Mouse (Mus musculus): ENCODE measurements around the gene Ntng2.
A peak's percentile ranks its signal among the peaks of the same experiment; 100 is the strongest.

The Ntng2 gene

DNA sequence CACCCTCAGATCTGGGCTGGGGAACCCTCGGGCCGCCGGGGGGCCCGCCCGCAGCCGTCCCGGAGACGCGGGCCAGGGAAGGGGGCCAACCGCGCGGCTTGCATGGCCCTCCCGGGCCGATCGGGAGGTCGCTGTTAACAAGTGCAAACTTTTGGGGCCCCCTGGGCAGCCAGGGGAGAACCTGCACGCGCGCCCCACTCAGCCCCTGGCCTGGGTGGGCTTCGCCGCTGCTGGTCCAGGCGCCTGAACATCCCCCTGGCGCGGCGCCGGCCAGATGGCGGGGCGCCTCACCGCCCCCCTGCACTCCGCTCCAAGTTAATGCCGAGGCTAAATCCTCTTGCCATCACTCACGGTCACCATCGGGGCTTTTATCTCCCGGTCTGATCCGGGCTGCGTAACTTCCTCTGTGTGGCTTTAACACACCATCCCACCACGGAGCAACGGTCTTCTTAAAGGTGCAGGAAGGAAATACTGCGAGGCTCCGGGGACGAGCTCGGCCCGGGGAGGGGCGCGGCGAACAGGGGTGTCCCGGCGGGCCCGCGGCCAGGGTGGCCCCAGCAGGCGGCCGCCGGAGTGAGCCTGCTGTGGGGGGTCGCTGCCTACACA, at the start of gene Ntng2:
Gene Ntng2 (minus strand): TSS at position 407 of the 606 bp plus-strand sequence.
- peak; percentile 17 to 21 for DNase-seq

DNA sequence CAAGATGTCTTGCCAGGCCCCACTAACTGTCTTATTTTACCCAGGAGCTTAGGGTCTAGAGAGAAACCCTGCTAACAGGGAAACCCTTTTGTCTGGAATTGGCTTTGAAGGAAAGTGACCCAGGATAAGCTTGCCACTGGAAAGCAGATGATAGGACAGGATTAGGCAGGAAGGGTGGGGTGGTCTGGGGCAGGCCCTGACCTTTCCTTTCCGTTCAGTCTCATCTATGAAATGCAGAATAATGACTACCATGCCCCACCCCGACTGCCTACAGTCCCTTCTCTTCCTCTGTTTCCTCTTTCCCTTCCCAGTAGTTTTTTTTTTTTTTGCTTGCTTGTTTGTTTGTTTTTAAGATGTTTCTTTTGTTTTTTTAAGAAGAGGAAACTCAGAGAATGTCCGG, 42.8 kb upstream of the Ntng2 start:
- no peak for DNase-seq

DNA sequence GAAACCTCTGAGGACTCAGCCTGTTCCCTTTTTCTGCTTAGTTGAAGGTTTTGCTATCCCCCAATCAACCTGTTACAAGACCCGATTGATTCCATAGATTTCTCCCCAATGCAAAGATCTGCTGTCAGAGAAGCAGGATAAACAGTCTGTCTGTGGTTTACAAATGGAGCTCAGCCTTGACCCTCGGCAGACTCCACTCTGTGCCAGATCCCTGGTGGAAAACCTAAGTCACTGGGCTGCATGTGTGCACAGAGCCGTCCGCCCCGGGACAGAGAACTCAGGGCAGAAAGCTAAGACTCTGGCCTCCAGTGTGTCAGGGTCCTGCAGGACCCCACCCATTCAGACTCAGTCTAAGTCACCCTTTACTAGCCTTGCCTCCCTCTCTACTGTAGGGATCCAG, 34.8 kb upstream of the Ntng2 start:
- no peak for DNase-seq

DNA sequence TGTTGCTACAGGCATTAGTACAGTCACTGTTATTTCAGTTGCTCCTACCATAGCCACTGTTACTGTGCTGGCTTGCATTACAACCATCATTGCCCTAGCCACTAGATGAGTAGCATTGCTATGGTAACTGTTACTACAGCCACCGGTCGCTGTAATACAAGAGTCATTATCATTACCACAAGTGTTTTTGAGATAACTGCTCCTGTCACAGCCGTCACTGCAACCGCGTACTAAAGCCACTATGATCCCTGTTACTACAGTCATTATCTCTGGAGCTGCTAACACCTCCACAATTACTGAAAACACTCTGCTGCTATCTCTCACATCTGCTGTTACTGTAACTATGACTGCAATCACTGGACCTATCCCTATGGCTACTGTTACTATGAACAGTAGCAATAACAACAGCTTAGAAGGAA, 24.9 kb upstream of the Ntng2 start:
- DNase-seq, result no peak

DNA sequence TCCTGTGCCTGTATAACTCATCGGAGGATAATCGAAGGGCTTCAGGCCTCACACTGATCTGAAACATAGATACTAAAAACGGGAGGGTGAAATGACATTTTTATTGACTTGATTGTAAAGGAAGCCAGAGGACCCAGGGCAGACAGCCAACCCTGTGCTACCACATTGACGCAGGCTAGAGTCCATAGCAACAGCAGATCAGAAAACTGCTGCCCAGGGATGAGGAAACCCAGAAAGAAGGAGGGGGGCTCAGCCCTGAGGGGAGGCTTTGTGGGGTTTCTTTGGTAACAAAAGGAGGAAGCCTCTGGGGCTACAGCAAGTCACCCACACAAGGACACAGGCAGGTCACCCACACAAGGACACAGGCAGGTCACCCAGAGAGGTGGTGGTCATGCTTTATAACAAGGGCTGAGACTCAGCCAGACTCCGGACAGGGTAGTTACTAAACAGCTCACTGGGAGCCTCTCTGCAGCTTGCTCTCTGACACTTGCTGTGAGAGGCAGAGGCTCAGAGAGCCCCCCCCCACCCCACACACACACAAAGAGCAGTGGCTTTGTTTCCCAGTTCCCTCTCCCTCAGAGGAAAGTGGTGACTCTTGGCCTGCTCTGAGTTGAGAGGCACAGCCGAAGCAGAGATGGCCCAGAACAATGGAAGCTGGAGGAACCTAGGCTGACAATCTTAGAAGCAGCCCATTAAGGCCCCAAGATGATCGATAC, 19.2 kb upstream of the Ntng2 start:
- no peak for DNase-seq

DNA sequence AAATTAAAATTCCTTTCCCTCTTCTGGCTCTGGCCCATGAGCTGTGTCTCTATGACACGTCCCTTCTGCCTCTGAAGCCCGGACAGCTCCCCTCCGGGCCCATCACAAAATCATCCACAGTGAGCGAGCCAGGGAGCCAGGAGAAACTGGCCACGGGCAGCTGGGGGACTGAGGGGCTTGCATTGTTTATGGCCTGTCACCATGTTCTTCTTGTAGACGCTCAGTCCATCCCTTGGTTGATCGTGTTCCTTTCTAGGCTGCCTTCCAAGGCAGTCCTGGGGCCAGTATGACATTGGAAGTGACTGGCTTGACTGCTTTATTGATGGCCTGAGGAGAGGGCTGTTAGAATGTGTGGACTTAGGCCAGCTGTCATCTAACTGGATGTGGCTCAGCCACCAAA, 18.3 kb upstream of the Ntng2 start:
- DNase-seq, result no peak

DNA sequence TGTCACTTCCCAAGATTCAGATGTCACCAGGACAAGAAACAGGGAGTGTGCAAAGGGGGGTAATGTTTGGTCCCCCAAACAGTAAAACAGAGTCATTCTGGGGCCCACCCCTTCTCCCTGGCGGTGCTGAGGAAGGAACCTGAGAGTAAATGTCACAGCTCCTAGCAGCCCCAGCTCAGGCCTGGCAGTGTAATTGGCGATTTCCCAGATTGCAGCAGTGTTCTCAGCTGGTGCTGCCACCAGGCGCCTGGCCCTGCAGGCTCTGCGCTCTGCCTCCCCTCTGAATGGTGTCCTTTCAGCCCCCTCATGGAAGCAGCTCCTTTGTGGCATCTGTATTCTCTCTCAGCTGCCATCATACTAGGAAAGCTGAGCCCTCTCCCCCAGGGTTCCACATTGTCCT, 14.0 kb upstream of the Ntng2 start:
- no peak for DNase-seq

DNA sequence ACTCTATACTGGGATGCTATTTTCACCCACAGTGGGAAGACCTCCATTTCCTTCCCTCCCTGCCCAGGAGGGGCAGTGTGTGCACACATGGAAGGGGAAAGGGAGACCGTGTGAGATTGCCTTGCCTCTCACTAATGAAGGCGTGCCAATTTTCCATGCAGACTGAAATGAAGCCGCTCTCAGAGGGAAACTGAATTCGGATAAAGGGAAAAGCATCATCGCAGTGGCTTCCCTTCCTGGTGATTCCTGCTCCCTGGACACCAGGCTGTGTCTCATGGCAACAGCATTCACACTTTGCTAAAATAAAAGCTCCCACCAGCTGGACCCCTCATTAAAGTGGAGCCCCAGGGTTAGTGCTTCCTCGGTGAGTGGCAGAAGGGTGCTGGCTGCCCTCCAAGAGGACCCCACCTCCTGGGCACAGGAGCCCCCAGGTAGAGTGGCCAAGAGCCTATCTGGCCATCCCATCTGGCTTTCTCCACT, 9.7 kb upstream of the Ntng2 start:
- no peak for DNase-seq

DNA sequence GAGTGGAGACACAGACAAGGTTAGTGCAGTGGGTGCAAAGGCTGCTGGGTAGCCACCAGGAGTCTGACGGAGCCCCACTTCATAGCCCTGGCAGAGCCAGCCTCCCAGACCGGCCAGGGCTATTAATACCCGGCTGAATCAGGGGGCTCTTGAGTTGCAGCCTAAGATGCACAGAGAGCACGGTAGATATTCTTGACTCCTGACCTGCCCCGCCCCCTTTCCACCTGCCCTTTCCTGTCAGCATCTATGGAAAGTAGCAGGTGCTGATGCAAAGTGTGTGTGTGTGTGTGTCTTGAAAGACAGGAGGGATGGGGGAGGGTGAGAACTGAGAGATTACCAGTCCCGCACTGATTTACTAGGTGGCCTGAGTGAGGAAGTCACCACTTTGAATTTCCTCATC, 8.3 kb upstream of the Ntng2 start:
- DNase-seq, result no peak

DNA sequence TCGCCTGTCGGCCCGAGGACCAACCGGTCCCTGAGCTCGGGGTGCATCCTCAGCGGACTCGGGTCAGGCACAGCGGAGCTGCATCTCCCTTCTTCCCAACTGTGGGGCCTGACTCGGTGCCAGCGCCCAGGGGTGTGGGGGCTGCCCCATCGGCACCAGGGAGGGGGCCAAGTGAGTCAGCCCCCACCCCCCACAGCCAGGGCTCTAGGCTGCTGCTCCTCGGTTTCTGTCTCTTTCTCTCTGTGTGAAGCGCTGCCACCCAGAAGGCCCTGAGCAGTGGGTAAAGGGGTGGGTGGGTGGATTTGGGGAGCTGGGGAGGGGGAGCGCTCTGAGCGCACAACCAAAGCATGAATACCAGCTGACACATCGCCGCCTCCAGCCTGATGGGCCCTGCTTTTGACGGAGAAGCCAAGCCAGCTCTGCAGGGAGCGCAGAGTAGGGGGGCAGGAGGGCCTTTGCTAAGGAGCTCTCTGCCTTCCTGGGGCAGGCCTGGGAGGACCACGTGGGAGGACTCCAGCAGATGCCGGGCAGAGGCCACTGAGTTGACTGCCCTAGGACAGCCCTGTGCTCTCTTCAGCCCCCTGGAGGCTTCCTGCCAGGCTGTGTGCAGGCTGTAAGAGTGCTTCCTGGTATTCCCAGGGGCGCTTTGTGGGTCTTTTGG, 530 bp upstream of the Ntng2 start:
- peak in 1 of 2 experiments; percentile 24 for DNase-seq

DNA sequence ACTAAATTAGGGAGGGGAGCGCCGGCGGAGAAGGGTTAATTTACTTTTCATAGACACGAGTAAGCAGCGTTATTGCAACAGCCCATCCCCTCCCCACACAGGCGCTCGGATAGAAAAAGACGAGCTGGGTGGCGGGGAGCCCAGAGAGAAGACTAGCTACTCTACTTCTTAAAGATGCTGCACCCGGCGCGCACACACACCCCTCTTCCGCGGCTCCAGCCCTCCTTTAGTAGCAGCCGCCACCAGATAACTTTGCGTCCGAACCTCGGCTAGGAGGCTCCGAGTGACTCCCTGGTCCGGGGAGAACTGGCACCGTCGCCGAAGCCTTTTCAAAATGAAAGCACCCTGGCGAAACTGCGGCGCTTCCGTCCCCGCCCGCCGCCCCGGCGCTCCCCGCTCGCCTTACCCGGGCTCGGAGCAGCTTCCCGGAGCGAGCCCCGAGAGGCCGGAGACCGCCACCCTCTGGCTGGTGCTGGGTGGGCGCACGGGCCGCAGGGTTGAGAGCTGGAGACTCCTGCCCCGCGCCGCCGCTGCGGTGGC, 676 bp downstream of the Ntng2 start:
- DNase-seq, result peak; percentile 43 to 47

DNA sequence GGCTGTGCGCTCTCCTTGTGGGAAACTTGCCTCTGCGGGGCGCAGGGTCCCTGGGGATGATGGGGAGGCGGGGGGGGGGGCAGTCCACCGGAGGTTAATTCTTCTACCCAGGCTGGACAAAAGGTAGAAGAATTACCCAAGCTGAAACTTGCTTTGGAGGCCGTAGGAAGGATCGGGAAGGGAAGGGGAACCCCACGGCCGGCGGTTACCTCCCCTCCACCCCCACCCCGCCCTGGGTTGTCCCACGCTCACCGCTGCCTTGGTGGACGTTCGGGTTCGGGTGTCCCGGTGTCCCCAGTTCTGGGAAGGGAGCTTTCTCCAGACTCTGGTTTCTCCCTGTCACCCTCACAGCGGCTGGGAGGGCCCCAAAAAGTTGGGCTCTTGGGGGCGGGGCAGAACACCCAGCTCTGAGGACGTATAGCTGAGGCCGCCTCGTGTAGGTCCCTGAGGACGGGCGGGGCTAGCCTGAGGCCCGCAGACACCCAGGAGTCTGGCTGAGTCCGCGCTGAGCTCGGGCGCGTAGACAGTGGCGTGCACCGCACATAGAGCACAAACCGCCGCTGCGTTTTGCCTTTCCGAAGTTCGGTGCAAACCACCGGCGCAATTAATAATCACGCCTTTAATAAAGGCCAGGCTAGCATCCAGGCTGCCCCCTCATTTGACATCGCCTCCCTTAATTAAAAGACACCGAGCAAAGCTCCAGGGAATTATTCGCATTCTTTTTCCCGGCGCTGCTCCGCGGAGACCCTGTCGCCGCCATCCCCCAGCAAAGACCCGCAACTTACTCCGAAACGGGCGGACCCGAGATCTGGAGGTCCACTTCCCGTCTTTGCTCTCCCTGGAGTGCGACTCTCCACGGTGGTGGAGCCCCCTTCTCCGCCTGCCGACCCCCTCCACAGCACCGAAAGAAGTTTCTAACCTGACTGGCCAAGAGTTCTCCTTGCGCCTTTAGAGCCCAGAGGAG, 1.4 kb downstream of the Ntng2 start:
- DNase-seq, result peak; percentile 14 to 19

DNA sequence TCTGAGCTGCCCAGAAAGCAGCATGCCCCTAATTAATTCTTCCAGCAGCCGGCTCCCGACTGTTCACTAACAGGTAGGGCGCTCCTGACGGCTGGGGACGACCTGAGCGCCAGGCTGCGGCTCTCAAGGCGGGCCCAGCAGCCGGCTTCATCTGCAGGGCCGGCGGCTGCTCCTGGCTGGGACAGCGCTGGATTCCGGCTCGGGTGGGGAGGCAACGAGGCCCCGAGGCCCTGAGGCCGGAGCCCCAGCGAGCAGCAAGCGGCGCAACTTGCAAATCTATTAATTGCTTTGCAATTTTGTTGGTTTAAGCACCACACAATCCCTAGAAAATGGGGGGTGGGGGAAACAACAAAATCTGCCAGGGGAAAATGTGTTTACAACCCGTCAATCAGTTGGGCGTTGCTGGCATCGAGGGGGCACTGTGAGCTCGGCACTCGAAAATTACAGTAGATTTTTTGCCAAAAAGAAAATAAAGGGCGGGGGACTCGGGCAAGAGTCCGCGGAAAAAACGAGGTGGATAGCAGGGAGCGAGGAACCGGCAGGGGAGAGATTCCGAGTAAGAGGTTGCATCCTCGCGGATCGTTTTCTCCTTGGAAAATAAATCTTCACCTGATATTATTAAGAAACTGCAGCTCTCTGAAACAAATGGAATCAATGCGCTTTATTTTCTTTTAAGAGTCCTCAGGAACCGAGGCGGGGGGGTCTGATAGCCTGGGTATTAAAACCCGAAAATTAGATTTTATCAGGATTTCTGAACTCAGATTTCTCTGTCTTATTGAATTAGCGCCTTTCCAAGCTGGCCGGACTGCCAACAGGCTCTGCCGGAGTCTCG, 2.3 kb downstream of the Ntng2 start:
- DNase-seq, result no peak

DNA sequence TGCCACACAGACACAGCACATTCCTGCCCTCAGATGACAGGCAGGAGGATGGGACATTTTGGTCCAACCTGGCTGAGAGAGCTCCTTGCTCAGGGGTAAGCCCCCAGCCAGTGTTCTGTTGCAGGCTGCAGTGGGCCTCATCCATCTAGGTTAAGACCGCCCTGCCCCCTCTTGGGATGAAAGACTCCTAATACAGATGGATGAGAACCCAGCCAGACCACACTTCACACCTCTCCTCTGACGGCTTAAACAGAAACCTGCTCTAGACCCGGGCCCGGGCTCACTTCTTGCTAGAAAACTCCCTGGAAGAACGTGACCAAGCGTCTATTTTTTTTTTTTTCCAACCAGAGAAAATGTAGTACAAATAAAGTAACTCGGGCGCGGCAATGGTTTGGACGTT, 3.0 kb downstream of the Ntng2 start:
- DNase-seq, result no peak

DNA sequence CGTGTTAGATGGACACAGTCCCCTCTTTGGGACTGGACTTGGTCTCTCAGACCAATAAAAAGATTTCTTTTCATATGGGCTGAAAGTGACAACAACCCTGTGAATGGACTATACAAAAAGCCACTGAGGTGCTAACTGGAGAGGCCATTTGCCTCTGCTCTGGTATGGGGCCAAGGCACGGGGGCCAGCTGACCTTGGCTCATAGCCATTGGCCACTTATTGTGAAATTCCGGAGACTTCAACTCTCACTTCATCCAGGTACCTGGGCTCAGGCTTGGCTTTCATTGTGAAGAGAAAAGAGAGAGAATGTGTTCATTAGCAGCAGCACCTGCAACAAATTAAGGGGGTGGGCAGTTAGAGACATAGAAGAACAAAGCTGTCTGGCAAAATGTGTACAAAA, 4.3 kb downstream of the Ntng2 start:
- DNase-seq, result no peak

DNA sequence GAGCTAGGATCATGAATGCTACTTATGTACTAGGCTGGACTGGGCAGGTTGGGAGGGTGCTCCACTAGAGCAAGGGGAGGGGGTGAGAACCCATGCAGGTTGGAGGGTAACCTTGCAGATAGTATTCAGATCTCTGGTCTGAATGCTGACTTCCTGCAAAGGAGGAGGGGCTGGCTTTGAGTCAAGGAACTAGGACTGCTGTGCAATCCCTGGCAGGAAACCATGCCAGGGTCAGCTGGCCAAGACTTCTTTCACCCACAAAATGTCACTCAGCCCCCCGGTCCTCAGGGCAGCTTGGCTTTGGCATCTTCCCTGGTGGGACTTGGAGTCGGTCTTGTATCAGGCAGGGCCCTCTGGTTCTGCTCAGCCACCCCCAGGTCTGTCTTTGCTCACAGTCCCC, 5.4 kb downstream of the Ntng2 start:
- no peak for DNase-seq

DNA sequence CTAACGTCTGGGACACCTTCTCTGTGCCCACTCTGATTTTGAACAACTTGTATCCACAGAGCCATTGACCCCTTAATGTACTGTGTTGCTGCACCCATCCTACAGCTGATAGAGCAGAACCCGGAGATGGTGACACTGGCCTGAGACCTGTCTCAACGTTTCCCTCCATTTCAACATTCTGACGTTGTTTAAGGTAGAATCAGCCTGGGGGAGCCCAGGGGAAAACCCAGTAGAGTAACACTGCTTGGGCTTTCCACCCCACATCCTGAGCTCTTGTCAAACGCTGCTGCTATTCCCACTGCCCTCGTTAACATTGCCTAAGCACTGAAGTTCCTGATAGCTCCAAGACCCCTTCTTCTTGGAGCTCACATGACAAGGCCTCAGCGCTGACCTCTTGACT, 5.9 kb downstream of the Ntng2 start:
- no peak for DNase-seq

DNA sequence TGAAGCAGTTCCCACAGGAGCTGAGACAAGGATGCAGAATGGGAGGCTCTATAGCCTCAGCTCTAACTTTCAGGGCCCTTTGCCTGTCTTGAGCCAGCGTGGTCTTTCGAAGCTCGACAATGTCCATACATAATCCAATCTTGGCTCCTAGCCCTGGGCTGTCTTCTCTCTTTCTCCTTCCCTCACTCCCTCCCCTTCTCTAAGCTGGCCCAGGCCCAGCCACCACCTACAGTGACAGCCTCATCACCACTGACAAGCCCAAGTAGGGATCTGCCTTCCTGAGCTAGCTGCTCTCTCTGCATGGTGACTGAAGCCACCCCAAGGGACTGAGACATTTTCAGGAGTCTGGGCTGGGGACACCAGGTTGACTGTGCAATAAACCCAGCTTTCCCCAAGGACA, 6.5 kb downstream of the Ntng2 start:
- no peak for DNase-seq

DNA sequence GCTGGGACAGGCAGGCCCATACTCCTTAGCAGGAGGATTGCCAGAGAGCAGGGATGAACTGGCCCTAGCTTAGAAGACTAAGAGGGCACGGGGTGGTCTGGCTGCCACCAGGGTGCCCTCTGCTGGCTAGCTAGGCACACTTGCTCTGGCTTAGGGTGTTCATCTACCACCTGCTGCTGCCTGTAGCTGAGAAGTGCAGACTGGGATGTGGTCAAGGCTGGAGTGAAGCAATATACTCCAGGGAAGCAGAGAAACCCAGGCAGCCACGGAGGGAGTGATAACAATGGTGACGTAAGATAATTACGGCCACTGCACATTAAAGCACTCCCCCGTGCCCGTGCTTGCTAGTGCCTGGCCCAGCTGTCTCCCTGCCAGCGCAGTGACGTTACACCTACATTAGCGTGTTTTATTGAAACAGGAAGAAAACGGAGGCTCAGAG, 7.4 kb downstream of the Ntng2 start:
- peak in 1 of 2 experiments; percentile 15 for DNase-seq

DNA sequence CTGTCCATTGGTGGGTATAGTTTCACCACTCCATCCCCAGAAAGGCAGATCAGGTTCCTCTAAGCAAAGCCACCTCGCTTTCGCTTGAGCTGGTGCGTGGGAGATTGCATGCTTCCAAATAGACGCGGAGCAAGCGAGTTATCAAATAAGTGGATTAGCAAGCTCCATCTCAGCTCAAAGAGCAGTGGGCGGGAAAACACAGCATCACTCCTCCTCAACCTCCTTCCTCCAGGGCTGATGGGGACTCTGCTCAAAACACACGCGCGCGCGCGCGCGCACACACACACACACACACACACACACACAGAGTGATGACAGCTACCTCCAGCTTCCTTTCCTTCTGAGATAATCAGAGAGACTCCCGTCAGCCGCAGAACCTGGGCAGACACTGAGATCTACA, 13.5 kb downstream of the Ntng2 start:
- no peak for DNase-seq

DNA sequence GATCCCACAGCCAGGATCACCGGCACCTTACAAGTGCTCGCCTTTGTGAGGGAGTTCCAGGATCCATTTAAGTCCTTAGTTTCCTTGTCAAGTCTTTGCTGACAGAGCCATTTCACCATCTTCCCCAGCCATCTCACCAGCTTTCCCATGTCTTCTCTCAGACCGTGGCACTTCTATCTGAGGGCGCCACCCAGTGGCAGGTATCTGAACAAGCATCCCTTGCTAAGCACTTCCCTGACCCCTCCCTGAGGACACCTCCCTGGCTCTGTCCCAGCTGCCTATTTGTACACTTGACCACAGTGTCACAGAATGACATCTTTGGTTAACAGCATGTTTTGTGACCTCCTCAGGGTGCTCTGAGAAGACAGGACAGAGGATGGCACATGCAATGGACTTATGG, 15.2 kb downstream of the Ntng2 start:
- peak; percentile 44 to 48 for DNase-seq

DNA sequence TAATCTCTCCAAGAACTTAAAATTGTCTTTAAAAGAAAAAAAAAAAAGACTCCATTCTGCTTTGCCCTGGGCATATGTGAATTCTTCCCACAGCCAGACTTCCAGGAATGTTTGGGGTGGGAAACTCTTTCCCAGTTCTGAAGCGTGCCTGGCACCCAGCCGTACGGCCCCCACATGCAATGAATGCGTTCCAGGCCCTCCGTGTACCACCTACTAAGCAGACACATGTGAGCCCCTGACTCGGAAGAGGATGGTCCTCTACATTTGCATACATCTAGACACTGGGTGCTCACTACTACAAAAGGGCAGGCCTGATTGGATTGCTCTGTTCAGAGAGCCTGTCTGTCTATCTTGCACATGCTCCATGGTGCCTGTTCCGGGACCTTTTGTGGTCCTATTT, 17.0 kb downstream of the Ntng2 start:
- DNase-seq, result no peak

All from thymus, postnatal 36 days (tissue).